Mouse (Mus musculus): Measurements from ENCODE around the gene Rac1.

Gene Rac1

DNA sequence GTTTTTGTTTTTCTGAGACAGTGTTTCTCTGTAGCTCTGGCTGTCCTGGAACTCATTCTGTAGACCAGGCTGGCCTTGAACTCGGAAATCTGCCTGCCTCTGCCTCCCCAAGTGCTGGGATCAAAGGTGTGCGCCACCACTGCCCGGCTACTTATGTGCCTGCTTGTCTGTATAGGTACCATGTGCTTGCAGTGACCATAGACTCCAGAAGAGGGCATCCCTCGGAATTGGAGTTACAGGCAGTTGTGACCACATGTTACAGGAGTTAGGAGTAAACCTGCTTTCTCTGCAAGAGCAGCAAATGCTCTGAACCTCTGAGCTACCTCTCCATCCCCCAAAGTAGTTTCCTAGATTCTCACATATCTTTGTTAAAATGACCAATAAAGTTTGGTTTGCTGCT, 36.1 kb downstream of the Rac1 start:
- DNase-seq = no peak

DNA sequence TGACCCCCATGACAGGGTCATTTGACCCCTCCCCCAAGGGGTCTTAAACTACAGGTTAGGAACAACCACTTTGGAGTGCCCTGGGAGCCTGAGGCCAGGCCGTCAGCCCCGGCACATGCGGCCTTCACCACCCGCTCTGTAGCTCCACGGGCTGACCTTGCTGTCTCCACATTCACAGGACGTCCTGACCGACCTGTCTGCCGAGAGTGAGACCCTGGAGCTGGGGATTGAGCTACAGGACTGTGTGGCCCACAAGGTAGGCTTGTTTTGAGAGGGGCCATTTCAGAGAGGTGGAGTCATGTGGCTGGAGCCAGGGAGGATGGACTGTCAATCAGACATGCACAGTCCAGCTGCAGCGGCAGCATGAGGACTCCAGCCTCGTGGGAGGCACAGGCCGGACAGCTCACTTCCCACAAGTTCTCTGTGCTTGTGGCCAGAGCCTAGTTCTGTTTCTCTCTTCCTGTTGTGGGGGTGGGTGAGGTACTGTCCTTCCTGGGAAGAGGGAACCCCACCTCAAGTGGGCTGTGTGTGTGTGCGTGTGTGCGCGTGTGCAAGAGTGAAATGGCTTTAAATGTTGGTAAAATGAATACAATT, 38.0 kb downstream of the Rac1 start:
- no peak for DNase-seq

DNA sequence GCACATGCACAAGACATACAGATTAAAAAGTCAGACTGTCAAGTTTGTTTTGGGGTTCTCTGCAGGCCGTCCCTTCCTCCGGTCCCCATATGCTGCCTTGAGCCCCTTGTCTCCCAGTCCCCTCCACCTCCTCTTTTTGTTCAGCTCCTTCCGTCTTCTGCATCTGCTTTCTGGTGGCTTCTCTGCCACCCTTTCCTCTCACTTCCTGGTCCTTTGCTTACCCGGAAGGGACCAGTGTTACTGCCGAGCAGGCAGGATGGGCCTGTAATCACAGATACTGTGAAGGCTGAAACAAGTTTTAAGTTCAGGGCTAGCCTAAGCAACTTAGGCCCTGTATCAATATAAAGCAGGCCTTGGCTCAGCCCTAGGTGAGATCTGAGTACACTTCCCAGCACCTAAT, 39.8 kb downstream of the Rac1 start:
- no peak for DNase-seq

DNA sequence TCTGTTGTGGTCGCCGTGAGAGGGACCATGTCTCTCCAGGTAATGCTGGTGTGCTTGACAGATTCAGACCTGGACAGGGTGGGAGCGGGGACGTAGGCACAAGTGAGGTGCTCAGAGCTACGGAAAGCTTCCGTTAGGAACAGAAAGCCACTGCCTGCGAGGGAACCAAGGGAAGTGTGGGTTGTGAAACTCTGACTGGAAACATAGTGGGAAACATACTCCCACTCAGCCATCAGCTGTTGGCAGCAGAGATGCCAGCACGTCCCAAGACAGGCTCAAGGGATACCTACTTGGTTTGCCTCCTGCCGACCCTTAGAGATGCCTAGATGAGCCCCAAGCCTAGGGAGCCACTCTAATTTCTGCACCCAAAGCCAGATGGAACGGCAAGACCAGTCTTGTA, 40.6 kb downstream of the Rac1 start:
- no peak for DNase-seq

DNA sequence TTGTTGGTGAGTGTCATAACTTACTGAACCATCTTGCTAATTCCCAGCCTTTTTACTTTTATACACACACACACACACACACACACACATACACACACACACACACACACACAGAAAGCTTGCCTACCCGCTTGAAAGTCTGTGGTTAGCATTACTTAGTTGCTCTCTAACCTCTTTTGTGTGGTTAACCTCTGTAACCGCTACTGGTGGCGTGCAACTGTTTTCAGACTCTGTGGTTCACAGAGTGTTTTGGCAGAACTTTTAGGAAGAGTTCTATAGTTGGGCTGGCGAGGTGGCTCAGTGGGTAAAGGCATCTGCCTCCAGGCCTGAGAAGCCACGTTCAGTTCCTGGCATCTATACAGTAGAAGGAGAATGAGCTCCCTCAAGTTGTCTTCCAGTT, 42.9 kb downstream of the Rac1 start:
- DNase-seq = no peak

DNA sequence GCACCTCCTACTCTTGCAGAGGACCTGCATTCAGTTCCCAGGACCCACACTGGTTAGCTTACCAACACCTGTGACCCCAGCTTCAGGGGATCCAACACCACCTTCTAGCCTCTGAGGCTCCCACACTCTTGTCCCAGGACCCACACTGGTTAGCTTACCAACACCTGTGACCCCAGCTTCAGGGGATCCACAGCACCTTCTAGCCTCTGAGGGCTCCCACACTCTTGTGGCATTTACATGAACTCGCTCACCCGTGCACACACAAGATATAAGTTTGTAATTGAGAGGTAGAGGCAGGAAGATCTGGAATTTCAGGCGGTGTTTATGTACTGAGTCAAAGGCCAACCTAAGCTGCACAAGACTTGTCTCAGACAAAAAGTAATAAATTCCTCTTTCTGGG, 49.9 kb downstream of the Rac1 start:
- DNase-seq = no peak

DNA sequence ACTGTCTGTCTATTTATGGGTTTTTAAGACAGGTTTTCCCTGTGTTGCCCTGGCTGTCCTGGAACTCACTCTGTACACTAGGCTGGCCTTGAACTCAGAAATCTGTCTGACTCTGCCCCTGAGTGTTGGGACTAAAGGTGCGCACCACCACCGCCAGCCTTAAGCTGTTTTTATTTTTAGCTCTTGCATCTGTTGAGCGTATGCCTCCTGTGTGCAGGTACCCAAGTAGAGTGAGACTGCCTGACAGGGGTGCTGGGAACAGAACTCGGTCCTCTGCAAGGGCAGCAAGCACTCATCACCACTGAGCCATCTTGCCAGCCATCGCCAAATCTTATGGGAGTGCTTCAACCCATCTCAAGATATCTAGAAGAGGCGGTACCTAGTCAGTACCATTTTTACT, 51.8 kb downstream of the Rac1 start:
- no peak for DNase-seq

DNA sequence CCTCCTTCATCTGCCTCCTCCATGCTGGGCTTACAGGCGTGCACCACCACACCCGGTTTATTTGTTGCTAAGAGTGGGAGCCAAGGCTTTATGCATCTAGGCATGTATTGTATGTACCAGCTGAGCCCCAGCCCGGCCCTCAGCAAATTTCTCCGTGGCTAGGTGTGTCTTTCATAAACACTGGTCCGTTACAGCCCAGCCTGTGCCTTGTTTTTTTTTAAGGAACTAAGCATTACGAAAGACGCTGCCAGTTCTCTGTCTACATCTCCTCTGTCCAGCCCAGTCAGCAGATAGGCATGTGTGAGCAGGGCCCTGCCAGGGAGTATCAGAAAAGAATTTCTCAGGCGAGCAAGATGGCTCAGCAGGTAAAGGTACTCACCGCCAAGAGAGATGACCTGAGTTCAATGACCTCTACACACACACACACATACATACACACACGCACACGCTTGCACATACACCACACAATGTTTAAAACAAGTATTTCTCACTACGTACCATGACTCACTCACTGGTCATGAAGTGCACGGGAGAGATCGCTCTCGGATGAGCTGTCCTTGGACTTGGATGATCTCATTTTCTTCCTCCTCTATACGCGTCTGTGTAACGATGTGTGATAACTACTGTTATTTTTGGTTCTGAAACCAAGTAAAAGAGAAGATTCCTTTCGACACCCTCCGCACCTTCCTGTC, 52.5 kb downstream of the Rac1 start:
- DNase-seq = no peak

DNA sequence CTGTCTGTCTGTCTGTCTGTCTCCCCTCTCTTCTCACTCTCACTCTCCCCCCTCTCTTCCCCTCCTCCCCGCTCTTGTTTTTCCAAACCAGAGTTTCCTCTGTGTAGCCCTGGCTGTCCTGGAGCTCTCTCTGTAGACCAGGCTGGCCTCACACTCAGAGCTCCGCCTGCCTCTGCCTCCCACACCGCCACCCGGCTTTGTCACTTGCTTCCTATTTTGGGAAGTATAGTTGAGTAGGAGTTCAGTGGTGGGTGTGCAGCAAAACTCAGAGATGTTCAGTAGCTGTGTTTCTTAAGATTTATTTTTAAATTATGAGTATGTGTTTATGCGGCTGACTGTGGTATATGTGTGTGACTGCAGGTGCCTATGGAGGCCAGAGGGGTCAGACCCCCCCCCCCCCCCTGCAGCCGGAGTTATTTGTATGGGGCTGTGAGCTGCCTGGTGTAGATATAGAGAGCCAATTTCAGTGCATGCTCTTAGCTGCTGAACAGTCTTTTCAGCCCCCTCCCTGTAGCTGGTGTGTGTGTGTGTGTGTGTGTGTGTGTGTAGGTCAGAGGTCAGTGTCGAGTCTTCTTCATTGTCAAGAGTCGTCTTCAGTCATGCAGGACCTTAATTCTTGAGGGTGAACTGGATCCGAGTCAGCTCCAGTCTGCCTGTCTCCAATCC, 55.8 kb downstream of the Rac1 start:
- no peak for DNase-seq

DNA sequence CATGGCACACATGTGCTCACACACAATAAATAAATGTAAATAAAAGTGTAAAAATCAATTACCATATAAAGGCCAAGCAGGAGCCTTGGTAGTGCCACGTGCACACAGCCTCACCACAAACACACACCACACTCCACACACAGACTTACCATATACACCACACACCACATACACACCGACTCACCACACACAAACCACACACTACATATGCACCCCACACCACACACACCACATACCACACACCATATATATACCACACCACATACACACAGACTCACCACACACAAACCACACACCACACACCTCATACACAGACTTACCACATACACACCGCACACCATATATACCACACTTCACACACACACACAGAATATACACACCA, 56.7 kb downstream of the Rac1 start:
- DNase-seq = no peak

DNA sequence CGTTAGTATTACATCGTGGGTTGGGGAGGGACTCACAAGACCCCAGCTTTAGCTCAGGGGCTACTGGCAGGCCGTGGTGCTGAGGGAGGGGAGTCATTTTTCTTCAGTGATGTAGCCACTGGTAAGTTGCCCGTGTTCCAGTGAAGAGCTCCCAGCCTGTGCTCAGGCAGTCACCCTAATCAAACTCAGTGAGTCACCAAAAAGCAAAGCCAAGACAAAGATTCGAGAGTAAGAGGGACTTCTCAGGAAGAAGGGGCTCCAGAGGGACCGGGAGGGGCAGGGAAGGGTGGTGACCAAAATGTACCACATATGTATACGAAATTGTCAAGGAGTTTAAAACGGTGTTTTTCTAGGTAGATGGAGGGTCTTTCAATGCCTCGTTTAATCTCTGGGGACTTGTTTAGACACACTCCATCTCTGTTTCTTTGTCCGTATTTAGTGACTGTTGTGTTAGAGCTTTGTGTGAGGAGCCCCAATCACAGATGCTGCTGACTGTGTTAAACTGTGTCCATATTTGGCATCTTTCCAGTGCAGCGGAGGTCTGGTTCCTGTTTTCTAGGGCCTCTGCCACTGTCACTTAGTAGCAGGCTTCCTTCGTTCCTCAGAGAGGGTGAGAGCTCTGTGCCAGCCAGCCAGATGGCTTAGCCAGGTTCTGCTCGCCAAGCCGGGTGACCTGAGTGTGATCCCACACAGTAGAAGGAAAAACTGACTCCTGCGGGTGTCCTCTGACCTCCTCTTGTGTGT, 57.2 kb downstream of the Rac1 start:
- peak; percentile 89 for DNase-seq

DNA sequence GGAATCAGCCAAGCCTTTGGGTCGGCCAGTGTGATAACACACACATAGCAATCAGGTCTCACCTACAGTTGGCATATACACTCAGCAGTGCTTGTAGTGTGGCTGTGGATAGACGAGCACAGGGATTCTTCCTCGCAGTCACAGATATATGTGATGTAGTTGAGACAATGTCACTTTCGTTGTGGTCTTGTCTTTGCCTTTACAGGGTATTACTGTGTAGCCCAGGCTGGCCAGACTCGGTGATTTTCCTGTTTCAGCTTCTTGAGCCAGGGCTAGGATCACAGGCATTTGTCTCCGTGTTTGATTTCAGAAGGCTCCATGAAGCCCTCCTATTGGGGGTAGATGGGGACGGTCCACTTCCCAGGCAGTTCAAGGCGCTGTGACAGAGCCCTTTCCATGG, 58.2 kb downstream of the Rac1 start:
- no peak for DNase-seq

DNA sequence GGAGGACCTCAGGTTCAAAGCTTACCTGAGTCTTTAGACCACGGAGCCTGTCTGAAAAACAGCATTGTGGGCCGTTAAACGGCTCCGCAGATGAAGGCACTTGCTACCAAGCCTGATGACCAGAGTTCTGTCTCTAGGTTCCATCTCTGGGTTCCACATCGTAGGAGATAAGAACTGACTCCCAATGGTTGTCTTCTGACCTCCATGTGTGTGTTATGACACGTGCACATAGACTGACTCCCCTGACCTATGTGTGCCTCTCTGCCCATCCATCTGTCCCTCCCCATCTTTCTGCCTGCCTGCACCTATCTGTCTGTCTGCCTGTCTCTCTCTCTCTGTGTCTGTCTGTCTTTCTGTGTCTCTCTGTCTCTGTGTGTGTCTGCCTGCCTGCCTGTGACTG, 59.9 kb downstream of the Rac1 start:
- no peak for DNase-seq

DNA sequence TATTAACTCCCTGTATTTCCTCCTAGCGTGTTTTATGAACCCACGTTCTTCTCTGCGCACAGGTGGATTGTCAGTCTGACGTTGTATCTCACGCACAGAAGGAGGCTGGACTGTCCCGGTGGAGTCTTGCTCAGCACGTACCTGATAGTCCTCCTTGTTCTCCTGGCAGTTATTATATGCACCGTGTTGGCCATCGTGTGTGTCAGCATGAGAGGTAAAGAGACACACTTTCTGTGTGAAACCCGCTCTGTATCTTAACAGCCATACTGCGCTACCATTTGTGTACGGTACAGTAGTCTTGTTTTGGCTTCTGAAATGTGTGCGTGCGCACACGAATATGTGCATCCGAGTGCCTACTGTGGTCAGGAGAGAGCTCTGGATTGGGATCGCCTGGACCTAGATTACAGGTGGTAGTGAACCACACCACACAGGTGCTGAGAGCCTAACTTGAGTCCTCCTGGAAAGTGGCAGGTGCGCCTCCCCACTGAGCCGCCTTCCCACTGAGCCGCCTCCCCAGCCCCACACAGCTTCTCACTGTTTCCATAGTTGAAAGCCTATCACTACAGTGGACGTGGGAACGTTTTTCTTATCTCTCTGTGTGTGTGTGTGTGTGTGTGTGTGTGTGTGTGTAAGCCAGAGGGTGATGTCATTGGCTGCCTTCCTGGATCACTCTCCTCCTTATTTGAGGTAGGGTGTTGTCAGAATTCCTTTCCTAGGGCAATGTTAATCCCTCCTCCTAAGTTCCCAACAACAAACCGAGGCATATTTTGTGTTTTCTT, 60.8 kb downstream of the Rac1 start:
- no peak for DNase-seq

DNA sequence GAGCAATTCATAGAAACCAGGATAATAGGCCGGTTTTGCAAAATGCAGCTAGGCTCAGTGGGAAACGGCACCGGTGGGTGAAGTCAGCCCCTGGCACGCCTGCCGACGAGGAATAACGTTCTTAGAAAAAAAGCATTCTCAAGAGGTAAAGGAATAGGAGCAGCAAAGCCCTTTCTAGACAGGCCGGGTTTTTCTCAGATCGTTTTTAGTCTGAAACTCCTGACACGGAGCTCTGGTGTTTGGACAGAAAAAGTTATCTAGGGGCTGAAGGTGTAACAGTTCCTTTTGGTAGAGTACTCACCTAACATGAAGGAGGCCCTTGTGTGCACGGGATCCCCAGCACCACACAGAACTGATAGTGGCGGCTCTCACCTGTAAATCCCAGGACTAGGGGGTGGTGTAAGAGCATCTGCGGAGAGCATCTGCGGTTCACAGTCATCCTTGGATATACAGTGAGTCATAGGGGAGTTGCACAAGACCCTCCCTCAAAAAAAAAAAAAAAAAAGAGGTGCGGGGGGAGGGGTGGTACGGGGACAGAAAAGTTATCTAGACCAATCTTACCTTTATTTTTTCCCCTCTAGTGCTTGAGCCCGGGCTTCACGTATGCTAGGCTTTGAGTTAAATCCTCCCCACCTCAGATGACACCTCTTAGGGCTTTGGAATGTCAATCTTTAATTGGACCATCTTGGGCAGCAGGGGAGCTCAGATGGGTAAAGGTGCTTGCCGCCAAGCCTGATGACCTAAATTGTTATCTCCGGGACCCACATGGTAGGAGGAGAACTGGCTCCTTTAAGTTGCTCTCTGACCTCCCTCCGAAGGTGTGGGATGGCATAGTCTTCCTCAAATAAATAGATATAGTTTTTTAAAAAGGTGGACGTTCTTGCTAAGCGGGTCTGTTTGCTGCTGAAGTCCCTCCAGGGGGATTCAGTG, 62.4 kb downstream of the Rac1 start:
- no peak for DNase-seq

DNA sequence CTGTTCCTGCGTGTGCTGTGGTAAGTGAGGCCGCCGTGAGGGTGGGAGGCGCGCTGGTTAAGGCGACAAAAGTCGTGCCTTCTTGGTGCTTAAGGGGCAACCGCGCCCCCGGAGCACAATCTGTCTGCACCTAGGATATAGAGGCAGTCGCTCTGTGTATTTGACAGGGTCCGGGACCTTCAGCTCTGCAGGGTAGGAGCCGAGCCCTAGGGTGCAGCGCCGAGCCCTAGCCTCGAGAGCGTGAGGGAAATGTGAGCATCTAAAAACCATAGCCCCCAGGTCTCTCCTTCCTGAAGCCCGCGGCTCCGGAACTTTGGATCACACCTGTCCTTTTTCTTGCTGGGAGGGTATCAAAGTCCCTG, 63.1 kb downstream of the Rac1 start:
- no peak for DNase-seq

DNA sequence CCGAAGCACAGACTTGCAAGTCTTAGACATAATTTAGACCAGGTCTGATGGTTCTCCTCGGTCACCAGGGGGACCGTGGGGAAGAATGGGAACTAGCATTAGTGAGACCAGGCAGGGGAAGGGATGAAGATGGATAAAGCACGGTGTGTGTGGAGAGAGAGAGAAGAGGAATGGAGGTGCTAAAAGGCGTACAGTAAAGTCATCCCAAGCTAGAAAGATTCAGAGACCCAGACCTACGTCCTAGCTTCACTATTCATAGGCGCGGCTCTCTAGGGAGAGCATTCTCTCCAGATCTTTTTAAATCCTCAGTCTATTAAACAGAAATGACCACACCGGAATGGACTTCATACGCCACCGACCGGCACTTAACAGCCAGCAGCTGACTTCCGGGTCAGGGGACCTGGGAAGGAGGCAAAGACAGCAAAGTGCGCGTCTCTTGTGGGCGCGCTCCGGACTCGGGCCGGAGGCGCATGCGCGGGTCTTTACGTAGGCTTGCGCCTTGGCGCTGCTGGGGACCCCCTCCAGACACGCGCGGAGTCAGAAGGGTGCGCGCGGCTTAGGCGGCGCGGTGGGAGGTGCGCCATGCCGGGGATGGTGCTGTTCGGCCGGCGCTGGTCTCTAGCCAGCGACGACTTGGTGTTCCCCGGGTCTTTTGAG, 63.6 kb downstream of the Rac1 start, which contains the start of gene Daglb:
TSS of gene Daglb (plus strand) at position 485 of the 657 bp plus-strand sequence.
- DNase-seq = peak; percentile 91

DNA sequence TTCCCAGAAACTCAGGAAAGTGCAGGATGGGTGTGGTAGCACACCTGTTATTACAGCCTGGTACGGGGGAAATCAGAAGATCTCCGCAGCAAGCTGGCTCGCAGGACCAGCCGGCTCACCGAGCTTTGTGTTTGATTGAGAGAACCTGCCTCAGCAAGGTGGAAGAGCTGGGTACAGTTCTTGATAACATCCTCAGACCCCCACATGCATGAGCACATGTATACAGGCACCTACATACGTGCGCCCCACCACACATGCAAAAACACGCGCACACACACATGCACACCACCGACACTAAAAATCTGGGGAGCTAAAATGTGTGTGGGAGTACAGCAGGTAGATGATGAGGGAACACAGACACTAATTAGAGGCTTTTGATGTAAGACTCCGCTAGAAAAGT, 64.2 kb downstream of the Rac1 start:
- no peak for DNase-seq
